Mouse (Mus musculus) right cerebral cortex, adult 2 months (tissue): ENCODE results near the gene Gm21812.
"Not testable (repeated sequence)": the region's sequence is repeated elsewhere in the genome, so short reads cannot be mapped to it uniquely, and the experiment has no call there.

ENCODE experiments used
- DNase-seq, 2 experiments: peaks; one replicate each; pipeline ENCODE4 v3.0.0; 2021 to 2022; ENCODE audit warnings: low spot score in 2 of 2

The Gm21812 gene

GRCm38 (mm10) chrY:9347084-9347483 lies at the start of gene Gm21812:
Gene Gm21812, minus strand, starts transcription at chrY:9347184.
- DNase-seq, result not testable (repeated sequence)
